Mouse (Mus musculus) E14TG2a.4 (cell line): ENCODE measurements around the gene Creb5.

Experiments
- H3K27me3 ChIP-seq: 2 replicates; pipeline ENCODE4 v1.6.1; 2014; ENCODE audit warnings: low read length, control low read depth; ENCODE audit not compliant: insufficient read depth
- H3K36me3 ChIP-seq: 2 replicates; pipeline ENCODE4 v1.6.1; 2014; ENCODE audit warnings: low read length, control low read depth; ENCODE audit not compliant: insufficient read depth
- H3K4me1 ChIP-seq: replicated peaks from 2 replicates; pipeline ENCODE4 v1.6.1; 2014; ENCODE audit warnings: low read depth, low read length, control low read depth
- H3K4me3 ChIP-seq: replicated peaks from 2 replicates; pipeline ENCODE4 v1.5.1; 2014; ENCODE audit warnings: mild to moderate bottlenecking, low read length
- H3K9me3 ChIP-seq: 2 replicates; pipeline ENCODE4 v1.6.1; 2014; ENCODE audit warnings: low read length, control low read depth
- CTCF ChIP-seq: conservative IDR thresholded peaks from 2 replicates; pipeline ENCODE4 v1.5.1; 2014; ENCODE audit warnings: low read length
- NANOG ChIP-seq: IDR thresholded peaks from 2 replicates; pipeline ENCODE4 v1.6.1; 2014; ENCODE audit warnings: borderline replicate concordance, low read length, mixed read lengths
- POU5F1 ChIP-seq: IDR thresholded peaks from 2 replicates; pipeline ENCODE4 v1.6.1; 2014; ENCODE audit warnings: low read length, borderline replicate concordance

Gene Creb5

DNA sequence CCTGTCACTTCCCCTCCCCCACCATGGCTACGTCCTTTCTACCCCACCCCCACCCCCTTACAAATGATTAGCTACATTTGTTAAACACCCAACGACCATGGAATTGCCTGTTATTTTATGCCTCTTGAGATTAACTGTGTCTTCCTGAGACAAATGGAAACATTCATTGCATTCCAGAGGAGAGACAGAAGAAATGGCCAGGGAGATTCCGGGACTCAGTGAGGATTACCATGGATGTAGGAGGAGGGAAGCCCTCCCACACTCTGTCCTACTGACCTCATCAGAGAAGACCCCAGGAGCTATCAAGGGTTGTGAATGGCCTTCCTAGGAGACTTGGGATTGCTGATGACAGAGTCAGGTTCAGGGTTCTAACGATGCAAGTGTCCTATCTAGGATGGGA lies 446.9 kb downstream of the Creb5 start:
- no peaks in the 10 kb centered on the region for H3K27me3 ChIP-seq
- no peak for TF ChIP-seq POU5F1
- no peak for TF ChIP-seq NANOG
- no peak for TF ChIP-seq CTCF

DNA sequence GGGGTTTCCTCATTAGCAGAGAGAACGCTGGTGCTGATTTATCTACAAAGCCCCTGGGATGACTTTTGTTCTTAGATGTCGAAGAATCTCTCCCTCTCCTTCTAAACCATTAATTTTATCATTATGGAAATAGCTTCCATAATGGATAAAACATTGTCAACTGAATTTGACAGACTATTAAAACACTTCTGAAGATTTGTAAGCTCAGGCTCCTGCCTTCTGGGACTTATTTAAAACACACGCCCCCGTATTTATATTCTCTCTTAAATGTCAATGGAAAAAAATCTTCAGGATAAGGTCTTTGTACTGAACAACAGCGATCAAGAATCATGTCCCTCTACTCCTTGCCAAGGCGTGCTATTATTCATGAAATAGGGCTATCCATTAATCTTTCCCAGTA lies 448.6 kb downstream of the Creb5 start:
- H3K27me3 ChIP-seq = no peaks in the 10 kb centered on the region
- no peaks in the 10 kb centered on the region for H3K36me3 ChIP-seq
- no peak overlapping the region for H3K4me3 ChIP-seq
- H3K9me3 ChIP-seq = peaks cover 20% of the 10 kb centered on the region
- H3K4me1 ChIP-seq = no peaks in the 10 kb centered on the region
- no peak for TF ChIP-seq CTCF
- TF ChIP-seq NANOG = no peak
- no peak for TF ChIP-seq POU5F1

More for the DNA sequence above, 446.9 kb downstream of the Creb5 start:
- Histone ChIP-seq H3K9me3 (peaks cover 20% of the 10 kb centered on the region), H3K4me3 (no peak overlapping the region), H3K4me1 (no peaks in the 10 kb centered on the region), H3K36me3 (no peaks in the 10 kb centered on the region)

DNA sequence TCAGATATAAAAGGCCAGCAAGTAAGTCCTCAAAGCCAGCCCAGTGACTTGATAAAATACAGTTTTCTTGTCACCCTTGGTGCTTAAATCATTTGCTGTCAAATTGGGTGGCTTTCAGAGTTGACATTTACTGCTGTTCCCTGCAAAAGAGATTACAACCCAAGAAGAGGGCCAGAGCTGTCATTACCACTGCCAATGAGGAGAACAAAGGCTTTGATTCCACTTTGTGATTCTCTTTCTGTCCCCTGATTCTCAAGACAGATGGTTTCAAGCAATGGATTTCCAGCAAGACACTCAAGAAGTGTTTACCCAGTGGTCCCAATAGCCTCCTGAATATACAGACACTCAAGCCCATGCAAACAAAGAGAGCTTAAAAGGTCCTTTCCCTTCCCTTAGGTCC lies 451.1 kb downstream of the Creb5 start:
- TF ChIP-seq CTCF (no peak), NANOG (no peak), POU5F1 (no peak)
- Histone ChIP-seq H3K4me1 (no peaks in the 10 kb centered on the region; the same call in 1 of the 2 replicates), H3K27me3 (no peaks in the 10 kb centered on the region), H3K9me3 (peaks cover under 1% of the 10 kb centered on the region; the same call in 1 of the 2 replicates), H3K36me3 (no peaks in the 10 kb centered on the region), H3K4me3 (no peak overlapping the region)

DNA sequence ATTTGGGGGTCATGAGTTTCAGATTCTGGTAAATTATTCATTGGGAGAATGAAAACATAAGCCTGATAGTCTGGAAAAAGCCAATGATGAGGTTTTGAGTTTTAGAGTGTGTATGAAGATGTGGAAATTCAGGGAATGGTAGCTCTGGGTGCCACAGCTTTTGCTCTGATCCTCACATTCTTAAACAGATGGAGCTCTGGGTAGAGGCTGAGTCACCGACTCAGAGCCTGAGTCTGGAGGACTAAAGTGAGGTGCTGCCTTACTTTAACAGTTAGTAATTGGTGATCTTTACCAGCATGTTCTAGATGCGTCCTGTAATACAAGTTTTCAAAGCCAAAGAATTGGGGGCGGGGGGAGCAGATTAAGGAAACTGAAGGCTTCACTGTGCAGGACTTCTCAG lies 454.2 kb downstream of the Creb5 start:
- Histone ChIP-seq H3K27me3 (no peaks in the 10 kb centered on the region), H3K9me3 (no peaks in the 10 kb centered on the region), H3K4me3 (no peak overlapping the region), H3K4me1 (no peaks in the 10 kb centered on the region; the same call in 1 of the 2 replicates), H3K36me3 (no peaks in the 10 kb centered on the region)
- TF ChIP-seq CTCF (no peak), POU5F1 (no peak), NANOG (no peak)
